Mouse (Mus musculus): Measurements from ENCODE around the gene Foxs1. TPM values are rescaled to one million over a fixed set of nuclear protein-coding genes. Genes with fewer than 3 reads are reported as not detected.
A peak's percentile ranks its signal among the peaks of the same experiment; 100 is the strongest.

Gene Foxs1
- total RNA-seq, 2 experiments from 2014 or later: 4.7 to 4.9 TPM

- DNase-seq (ENCODE audit: low spot score in 2 of 2): no peak
Measured at GRCm38 (mm10) chr2:152928988-152929370, 4.0 kb downstream of the Foxs1 start.

DNA sequence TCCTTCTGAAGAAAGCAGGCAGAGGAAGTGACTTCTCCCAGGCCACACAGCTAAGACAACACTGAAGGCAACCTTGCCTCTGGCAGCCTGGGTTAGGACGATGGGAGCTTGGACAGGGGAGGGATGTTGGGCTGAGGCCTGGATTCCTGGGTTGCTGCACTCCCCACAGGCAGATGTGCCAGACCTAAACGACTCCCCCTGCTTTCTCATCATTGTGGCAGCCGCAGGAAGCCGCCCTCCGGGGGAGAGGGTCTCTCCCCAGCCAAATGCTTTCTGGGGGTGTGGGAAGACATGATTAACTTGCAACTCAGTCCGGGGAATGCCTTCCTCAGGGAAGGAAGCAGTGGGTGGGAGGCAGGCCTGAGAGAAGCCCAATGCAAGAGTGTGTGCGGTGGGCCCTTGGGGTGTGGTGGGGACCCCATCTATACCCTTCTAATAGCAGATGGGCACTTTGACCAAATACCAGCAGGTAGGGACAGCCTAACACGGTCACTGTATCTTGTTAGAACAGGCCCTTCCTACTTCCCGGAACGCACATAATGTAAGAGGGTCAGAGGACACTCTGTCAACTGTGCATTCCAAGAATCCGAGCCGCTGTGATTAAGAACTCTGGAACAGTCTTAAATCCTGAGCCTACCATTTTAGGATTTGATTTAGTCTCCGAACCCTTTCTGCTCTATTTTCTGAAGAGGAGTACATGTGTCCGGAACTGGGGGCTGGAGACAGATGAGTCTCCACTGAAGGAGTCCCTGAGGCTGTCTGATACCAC is 4.6 kb downstream of the Foxs1 start:
- no peak for DNase-seq (ENCODE audit: low spot score in 2 of 2)

GRCm38 (mm10) chr2:152927371-152927770 is 5.6 kb downstream of the Foxs1 start:
- DNase-seq (ENCODE audit: low spot score in 2 of 2): no peak

DNA sequence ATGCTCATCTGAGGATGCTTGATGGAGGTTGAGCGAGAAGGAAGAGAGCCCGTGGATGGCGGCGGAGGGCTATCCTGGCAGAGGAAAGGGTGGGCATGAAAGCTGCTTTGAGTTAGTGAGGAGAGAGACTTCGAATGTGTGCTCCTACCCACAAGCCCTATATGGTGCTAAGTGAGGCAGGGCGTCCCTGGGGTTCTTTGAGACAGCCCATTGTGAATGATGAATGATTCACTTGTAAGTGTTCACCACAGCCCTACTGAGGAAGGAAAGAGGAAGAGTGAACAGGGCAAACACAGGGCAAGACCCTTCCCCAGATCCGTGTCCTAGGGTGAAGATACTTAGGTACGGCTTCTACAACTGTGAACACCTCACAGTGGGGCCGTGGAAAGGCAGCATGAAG is 6.1 kb downstream of the Foxs1 start:
- DNase-seq (ENCODE audit: low spot score in 2 of 2): no peak

DNA sequence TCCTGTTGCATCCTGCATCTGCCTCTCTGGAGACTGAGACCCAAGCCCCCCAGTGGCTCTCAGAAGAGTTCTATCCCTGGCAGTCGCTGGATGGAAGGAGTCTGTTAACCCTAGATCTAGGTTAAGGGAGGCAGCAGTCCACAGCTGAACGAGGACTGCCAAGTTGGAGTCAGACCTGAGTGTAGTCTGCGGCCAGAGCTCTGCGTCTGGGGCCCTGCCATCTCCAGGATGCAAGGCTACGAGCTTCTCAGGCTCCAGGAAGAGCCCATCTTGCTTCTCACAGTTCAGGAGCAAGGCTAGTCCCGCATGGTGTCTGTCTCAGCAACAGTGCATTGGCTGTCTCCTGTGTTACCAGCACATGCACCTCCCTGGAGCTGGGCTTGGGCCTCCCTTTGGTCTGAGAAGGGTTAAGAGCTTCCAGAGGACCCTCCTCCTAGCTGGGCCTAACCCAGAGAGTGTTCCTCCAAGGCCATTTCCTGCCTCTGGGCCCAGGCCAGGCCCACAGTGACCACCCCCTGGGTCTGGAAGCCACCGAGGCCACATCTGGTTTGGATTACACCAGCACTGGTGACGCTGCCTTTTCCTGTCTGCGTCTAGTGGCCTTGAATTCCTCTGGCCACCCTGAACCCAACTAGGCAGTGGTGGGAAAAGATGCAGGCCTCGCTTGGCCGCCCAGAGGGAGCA is 7.7 kb downstream of the Foxs1 start:
- DNase-seq (ENCODE audit: low spot score in 2 of 2): peak in 1 of 2 experiments; percentile 55

- DNase-seq (ENCODE audit: low spot score in 2 of 2): no peak
Measured at GRCm38 (mm10) chr2:152924543-152924942, 8.5 kb downstream of the Foxs1 start.

DNA sequence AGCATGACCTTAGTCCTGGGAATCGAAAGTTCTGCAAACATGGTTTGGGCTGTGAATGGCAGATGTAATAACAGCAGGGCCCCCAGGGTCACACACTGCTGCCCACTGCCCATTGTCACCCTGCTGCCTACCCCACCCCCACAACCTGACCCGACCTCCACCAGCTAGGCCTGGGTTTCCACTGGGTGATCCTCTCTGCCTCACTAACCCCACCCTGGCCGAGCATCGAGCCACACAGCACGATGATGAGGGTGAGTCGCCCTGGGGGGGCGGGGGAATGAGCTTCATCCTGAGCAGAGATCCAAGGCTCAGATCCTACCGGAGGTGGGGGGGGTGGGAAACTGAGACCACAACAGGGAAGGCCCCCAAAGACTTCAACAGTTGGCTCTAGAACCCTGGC is 8.9 kb downstream of the Foxs1 start:
- DNase-seq (ENCODE audit: low spot score in 2 of 2): no peak

- DNase-seq (ENCODE audit: low spot score in 2 of 2): no peak
Measured at GRCm38 (mm10) chr2:152923621-152924020, 9.4 kb downstream of the Foxs1 start.

- DNase-seq (ENCODE audit: low spot score in 2 of 2): no peak
Measured at GRCm38 (mm10) chr2:152922376-152922775, 10.6 kb downstream of the Foxs1 start.

DNA sequence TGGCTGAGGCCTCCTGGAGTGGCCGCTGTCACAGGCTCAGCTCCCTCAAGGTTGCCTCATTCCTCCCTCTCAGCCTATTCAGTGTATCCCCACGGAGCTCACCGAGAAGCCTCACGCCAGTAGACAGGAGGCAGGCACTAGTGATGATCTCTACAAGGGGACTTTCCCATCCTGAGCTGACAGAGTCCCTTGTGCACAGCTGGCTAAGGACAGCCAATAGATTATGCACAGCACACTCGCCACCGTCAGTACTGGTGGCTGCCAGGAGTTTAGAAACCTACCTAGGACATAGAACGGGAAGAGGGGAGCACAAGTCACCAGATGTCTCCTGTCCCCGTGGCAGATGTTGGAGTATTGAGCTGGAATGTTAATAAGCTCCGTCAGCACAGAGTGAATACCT is 15.3 kb downstream of the Foxs1 start:
- no peak for DNase-seq (ENCODE audit: low spot score in 2 of 2)

DNA sequence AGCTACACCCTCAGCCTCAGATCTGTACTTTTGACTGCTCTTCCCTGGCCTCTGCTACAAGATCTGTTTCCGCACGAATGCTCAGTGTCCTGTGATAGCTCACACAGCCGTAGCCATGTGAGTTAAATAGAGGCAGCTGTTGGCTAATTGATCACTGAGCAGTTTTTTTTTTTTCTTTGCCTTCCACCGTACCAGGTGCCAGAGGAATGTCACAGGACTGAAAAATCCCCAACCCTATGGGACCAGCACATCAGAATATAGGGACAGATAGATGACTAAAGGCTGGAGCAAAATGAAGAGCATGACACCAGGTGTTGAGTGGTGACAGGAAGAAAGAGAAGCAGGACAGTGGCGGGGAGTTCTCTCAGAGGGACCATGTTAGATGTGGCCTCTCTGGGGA is 16.9 kb downstream of the Foxs1 start:
- DNase-seq (ENCODE audit: low spot score in 2 of 2): no peak

DNA sequence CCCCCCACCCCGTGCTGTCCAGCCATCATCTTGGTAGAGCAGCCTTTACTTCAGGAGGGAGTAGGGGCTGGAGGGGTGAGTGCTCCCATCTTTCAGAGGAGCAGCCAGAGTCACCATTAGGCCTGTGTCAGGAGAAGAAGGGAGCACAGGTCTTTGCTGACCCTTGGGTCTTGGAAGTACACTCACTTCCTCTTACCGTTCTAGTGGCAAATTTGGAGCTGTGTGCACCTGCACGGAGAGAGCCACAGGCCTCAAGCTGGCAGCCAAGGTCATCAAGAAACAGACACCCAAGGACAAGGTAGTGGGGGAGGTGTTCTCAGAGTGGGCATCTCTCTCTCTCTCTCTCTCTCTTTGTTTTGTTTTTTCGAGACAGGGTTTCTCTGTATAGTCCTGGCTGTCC is 17.6 kb downstream of the Foxs1 start:
- no peak for DNase-seq (ENCODE audit: low spot score in 2 of 2)

DNA sequence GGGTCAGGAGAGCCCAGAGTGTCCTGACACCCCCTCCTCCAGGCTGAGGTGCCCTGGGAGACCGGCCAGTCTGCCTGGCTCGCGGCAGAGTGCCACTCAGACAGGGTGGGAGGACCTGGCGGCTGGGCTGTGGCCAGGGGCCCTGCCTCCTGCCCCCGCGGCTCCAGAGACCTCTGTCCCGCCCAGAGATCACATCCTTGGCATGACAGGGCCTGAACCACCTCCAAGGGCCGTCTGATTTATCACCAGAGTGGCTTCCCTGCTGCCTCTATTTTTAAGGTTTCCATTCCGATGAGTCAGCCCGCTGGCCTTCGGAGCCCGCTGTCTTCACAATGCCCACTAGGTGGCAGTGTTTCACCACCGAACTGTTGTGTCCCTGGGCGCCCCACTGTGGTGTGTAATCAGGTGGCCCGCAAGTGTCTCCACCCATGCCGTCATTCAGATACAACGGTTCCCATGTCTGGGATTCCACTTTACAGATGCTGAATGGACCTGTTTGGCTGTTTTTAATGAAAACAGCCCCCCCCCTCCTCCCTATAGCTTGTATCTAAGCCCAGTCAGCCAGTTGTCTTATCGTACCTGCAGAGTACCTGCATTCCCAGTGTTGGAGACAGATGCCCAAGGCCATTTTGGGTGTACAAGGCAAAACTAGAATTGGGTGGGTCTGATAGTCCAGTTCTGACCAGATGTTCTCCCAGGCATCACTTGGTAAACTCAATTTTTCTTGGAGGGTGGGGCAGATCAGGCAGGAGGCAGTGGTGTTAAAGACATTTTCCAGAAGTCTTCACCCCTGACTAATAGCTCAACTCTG is 18.5 kb downstream of the Foxs1 start:
- DNase-seq (ENCODE audit: low spot score in 2 of 2): peak; percentile 70 to 85

- DNase-seq (ENCODE audit: low spot score in 2 of 2): no peak
Measured at GRCm38 (mm10) chr2:152913471-152913870, 19.5 kb downstream of the Foxs1 start.

DNA sequence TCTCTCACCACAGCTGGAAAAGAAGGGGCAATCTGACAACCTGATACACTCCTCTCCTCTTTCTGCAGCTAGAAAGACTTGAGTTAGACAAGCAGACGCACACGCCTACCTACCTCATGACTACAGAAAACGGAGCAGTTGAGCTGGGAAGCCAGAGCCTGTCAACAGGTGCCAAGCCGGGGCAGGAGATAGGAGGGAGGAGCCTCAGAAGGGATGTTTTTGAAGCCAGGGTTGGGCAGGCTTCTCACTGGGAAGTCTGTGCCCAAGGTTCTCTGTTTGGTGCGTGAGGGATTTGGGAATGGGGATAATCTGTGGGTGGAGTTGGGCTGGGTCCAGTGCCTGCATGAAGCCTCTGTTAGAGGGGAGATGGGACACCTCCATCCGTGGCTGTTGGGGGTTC is 21.6 kb downstream of the Foxs1 start:
- no peak for DNase-seq (ENCODE audit: low spot score in 2 of 2)

DNA sequence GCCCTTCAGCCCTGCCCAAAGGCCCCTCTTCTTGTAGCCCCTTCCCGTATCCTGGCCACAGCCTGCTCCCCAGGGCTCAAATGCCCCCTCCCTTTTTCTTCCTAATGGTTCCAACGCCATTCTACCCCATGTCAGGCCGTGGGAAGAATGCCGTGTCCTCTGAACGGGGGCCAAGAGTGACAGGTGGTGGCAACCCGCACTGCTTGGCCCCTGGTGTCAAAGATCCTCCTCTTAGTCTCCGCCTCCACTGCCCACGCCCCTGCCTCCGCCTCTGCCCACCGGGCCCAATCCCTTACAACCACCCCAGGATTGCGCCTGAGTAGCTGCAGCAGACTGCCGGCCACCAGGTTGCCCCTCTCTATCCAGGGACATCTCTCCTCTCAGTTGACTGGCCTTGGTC is 22.0 kb downstream of the Foxs1 start, which contains the start of gene Mylk2:
TSS of gene Mylk2 (plus strand) at position 322 of the 400 bp plus-strand sequence.
- no peak for DNase-seq (ENCODE audit: low spot score in 2 of 2)

DNA sequence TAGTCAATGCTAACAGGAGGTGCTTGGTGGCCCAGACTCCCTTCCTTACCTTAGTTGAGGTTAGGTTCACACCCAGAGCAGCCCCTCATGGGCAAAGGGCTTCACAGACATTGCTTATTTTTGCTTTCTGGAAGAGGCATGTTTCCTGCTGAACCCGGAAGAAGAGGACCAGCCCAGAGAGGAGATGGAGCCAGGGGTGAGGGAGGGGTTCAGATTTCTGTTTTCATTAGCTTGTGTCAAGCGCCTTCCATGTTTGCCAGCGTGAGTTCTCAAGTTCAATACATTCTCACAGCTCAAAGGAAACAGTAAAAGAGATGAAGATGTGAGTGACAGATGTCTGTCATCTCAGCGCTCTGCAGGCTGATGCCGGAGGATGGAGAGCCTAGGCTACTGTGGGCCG is 23.2 kb downstream of the Foxs1 start:
- no peak for DNase-seq (ENCODE audit: low spot score in 2 of 2)

GRCm38 (mm10) chr2:152907114-152907943 is 25.7 kb downstream of the Foxs1 start:
- no peak for DNase-seq (ENCODE audit: low spot score in 2 of 2)

- no peak for DNase-seq (ENCODE audit: low spot score in 2 of 2)
Measured at GRCm38 (mm10) chr2:152906274-152907037, 26.6 kb downstream of the Foxs1 start.
